In the genomic region with DNA sequence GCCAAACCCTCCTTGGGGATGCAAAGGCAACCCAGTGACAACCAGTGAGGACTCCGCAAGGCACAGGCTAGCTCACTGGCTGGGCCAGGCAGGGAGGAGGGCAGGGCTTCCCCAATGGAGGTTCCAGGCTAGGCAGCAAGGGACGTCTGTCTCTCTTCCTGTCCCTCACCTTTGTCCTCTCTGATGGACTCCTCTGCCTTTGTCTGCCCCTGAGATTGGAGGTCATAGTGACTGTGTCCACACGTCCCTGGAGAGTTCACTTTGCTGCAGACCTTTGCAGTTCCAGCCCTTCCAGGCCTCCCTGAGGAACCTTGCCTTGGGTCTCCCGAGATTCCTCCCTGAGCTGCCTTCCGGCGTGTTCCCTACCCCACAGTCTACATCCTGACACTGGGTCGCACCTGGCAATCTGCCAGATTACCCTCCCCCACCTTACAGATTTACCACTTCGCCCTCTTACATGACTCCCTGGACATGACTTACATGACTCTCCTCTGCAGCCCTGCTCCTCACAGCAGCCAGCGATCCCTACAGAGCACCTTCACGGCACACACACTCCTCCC, we compare ENCODE assay signal across 15 mouse cellular contexts. TPM values are rescaled to one million over a fixed set of nuclear protein-coding genes. Genes with fewer than 3 reads are reported as not detected.
A peak's percentile ranks its signal among the peaks of the same experiment; 100 is the strongest.
DNase-seq lines count a peak whose midpoint lies in the region; ATAC-seq lines count a peak whose summit lies in the region.
"Had no signal": no experiment of that assay in that cellular context is flagged by ENCODE, and none has a peak within 500 bp of the region (broad histone marks: within the 10 kb centered on the region; RNA-seq: fewer than 3 reads in every experiment).

No protein-coding gene starts in this region.

- no peak for DNase-seq in heart, postnatal 25 days (ENCODE audit: low spot score)
- peak; percentile 31 for DNase-seq in lung, postnatal 10 days
- no peak for DNase-seq in lung, postnatal 4 days
- DNase-seq in kidney, postnatal 4 days, result peak; percentile 40 to 61
- no peak for DNase-seq in left cerebral cortex, postnatal 14 days (ENCODE audit: low spot score in 2 of 2)
- DNase-seq in gastrocnemius, postnatal 4 days (ENCODE audit: low spot score in 2 of 2), result no peak
- DNase-seq: gastrocnemius, adult 2 months; heart, postnatal 14 days had no signal

- H3K36me3 ChIP-seq in heart, embryonic 13.5 days, result no peaks in the 10 kb centered on the region
- no peaks in the 10 kb centered on the region for H3K36me3 ChIP-seq in liver, embryonic 16.5 days (ENCODE audit: control insufficient read depth, insufficient read depth)
- H3K36me3 ChIP-seq: embryonic facial prominence, embryonic 15.5 days; forebrain, embryonic 15.5 days; limb, embryonic 15.5 days had no signal

- no peaks in the 10 kb centered on the region for H3K9me3 ChIP-seq in heart, embryonic 13.5 days
- H3K9me3 ChIP-seq in liver, embryonic 16.5 days (replicated peaks; ENCODE audit: control insufficient read depth, low read length), result no peaks in the 10 kb centered on the region
- H3K9me3 ChIP-seq: embryonic facial prominence, embryonic 15.5 days; forebrain, embryonic 15.5 days; limb, embryonic 15.5 days had no signal

- no peak overlapping the region for H3K27ac ChIP-seq in heart, embryonic 13.5 days (replicated peaks)
- 0 out of 2 replicates have a peak overlapping the region, but pooled peaks have one; percentile 7 for H3K27ac ChIP-seq in liver, embryonic 16.5 days (ENCODE audit: low read length)
- H3K27ac ChIP-seq: embryonic facial prominence, embryonic 15.5 days; forebrain, embryonic 15.5 days; gastrocnemius, adult 2 months; limb, embryonic 15.5 days had no signal

- peaks cover 15% of the 10 kb centered on the region for H3K27me3 ChIP-seq in heart, embryonic 13.5 days (replicated peaks)
- H3K27me3 ChIP-seq in liver, embryonic 16.5 days (ENCODE audit: control insufficient read depth, insufficient read depth, low read depth, low read length), result peaks cover 30% of the 10 kb centered on the region
- H3K27me3 ChIP-seq: embryonic facial prominence, embryonic 15.5 days; forebrain, embryonic 15.5 days; limb, embryonic 15.5 days had no signal

- 0 out of 2 replicates have a peak overlapping the region, but pooled peaks have one; percentile 25 for H3K9ac ChIP-seq in heart, embryonic 13.5 days
- H3K9ac ChIP-seq in liver, embryonic 16.5 days (ENCODE audit: low read depth, low read length), result no peak overlapping the region
- H3K9ac ChIP-seq: embryonic facial prominence, embryonic 15.5 days; forebrain, embryonic 15.5 days; limb, embryonic 15.5 days had no signal

- H3K4me3 ChIP-seq in heart, embryonic 13.5 days, result no peak overlapping the region
- H3K4me3 ChIP-seq in liver, embryonic 16.5 days (ENCODE audit: low read depth, low read length), result no peak overlapping the region
- H3K4me3 ChIP-seq: embryonic facial prominence, embryonic 15.5 days; forebrain, embryonic 15.5 days; gastrocnemius, adult 2 months; limb, embryonic 15.5 days; myocyte had no signal

- WGBS in heart, embryonic 13.5 days, result 40% methylated on average over 10 of the region's 10 CpGs
- 48% methylated on average over 10 of the region's 10 CpGs for WGBS in liver, embryonic 16.5 days (ENCODE audit: insufficient replicate concordance)

- peaks cover 34% of the 10 kb centered on the region for H3K4me1 ChIP-seq in heart, embryonic 13.5 days
- peaks cover 8% of the 10 kb centered on the region for H3K4me1 ChIP-seq in liver, embryonic 16.5 days (ENCODE audit: control insufficient read depth, low read depth, low read length)

- intact Hi-C loops in heart, postnatal 25 days (cut with DNase I), result no loop called here
- intact Hi-C loops in left cerebral cortex, postnatal 14 days (cut with DNase I), result no loop called here

- H3K4me2 ChIP-seq in heart, embryonic 13.5 days, result no peak overlapping the region
- no peak overlapping the region for H3K4me2 ChIP-seq in liver, embryonic 16.5 days (ENCODE audit: low read depth, low read length)
- H3K4me2 ChIP-seq: embryonic facial prominence, embryonic 15.5 days; forebrain, embryonic 15.5 days; limb, embryonic 15.5 days had no signal

- ATAC-seq in heart, embryonic 13.5 days (ENCODE audit: extremely low read depth, insufficient number of reproducible peaks, low FRiP score, low TSS enrichment), result no peak
- peak; percentile 60 for ATAC-seq in liver, embryonic 16.5 days (ENCODE audit: low read depth)
- ATAC-seq: forebrain, embryonic 15.5 days had no signal

RNA-seq across cellular contexts. Expression of gene H1f0, which starts 5.5 kb away (rescaled TPM):
- 237 and 238 TPM in 2 replicates for polyA plus RNA-seq in heart, embryonic 13.5 days (2015; fragmentation: Nextera tagmentation; extraction: Ambion mirVana)
- total RNA-seq in heart, postnatal 25 days (2021), result 10 to 100 TPM; 95.9 to 98.4 TPM
- polyA plus RNA-seq in liver, embryonic 16.5 days (2015; fragmentation: Nextera tagmentation; extraction: Ambion mirVana), result 134 and 136 TPM in 2 replicates
- total RNA-seq in left cerebral cortex, postnatal 14 days (2021), result 10 to 100 TPM; 73.5 to 88.2 TPM
- 100 to 1,000 TPM; 212 to 246 TPM for total RNA-seq in gastrocnemius, postnatal 4 days (2021)

RNA-seq across cellular contexts. Expression of gene Galr3, which starts 18.9 kb away (rescaled TPM):
- not detected in 2 replicates for polyA plus RNA-seq in heart, embryonic 13.5 days (2015; fragmentation: Nextera tagmentation; extraction: Ambion mirVana)
- not detected for total RNA-seq in heart, postnatal 25 days (2021)
- polyA plus RNA-seq in liver, embryonic 16.5 days (2015; fragmentation: Nextera tagmentation; extraction: Ambion mirVana), result 0.20 TPM in 1 of 2 replicates, not detected in the other
- under 1 TPM in 1 of 2 experiments, not detected in 1; 0.44 TPM for total RNA-seq in left cerebral cortex, postnatal 14 days (2021)
- total RNA-seq in gastrocnemius, postnatal 4 days (2021), result not detected
- total RNA-seq: gastrocnemius, adult 2 months; heart, postnatal 14 days had no signal
- polyA plus RNA-seq: forebrain, embryonic 15.5 days; testis, adult 2 months had no signal

RNA-seq across cellular contexts. Expression of gene Ankrd54, which starts 39.9 kb away (rescaled TPM):
- polyA plus RNA-seq in heart, embryonic 13.5 days (2015; fragmentation: Nextera tagmentation; extraction: Ambion mirVana), result 23.9 and 25.4 TPM in 2 replicates
- total RNA-seq in heart, postnatal 25 days (2021), result 1 to 10 TPM; 7.4 to 7.5 TPM
- 36.7 and 40.9 TPM in 2 replicates for polyA plus RNA-seq in liver, embryonic 16.5 days (2015; fragmentation: Nextera tagmentation; extraction: Ambion mirVana)
- 10 to 100 TPM; 17.3 to 18.6 TPM for total RNA-seq in left cerebral cortex, postnatal 14 days (2021)
- total RNA-seq in gastrocnemius, postnatal 4 days (2021), result 10 to 100 TPM; 11.6 to 13.5 TPM

RNA-seq across cellular contexts. Expression of gene Eif3l, which starts 52.2 kb away (rescaled TPM):
- polyA plus RNA-seq in heart, embryonic 13.5 days (2015; fragmentation: Nextera tagmentation; extraction: Ambion mirVana), result 154 and 160 TPM in 2 replicates
- 10 to 100 TPM; 68.9 to 71.5 TPM for total RNA-seq in heart, postnatal 25 days (2021)
- polyA plus RNA-seq in liver, embryonic 16.5 days (2015; fragmentation: Nextera tagmentation; extraction: Ambion mirVana), result 107 and 109 TPM in 2 replicates
- total RNA-seq in left cerebral cortex, postnatal 14 days (2021), result 10 to 100 TPM; 80.6 to 81.3 TPM
- total RNA-seq in gastrocnemius, postnatal 4 days (2021), result 100 to 1,000 TPM; 106 to 111 TPM

Comparison
In these comparisons a context has a peak if more than half of its experiments do, and no peak if none do; other contexts are left out.
1. DNase-seq: peak in lung, postnatal 10 days (single experiment) and kidney, postnatal 4 days (2 of 2); none in heart, postnatal 25 days (single experiment), lung, postnatal 4 days (0 of 2), left cerebral cortex, postnatal 14 days (0 of 2) and gastrocnemius, postnatal 4 days (0 of 2).